Mouse (Mus musculus) ES-E14 (cell line): Measurements from ENCODE around the gene Efna2. TPM values are rescaled to one million over a fixed set of nuclear protein-coding genes. Genes with fewer than 3 reads are reported as not detected.

Source experiments
- DNase-seq: peaks from one replicate; pipeline ENCODE4 v3.0.0-alpha.2; 2013; ENCODE audit warnings: low read depth, low spot score
- H3K27ac ChIP-seq: 2 replicates; pipeline ENCODE4 v1.5.1; 2012; ENCODE audit warnings: low read depth, mild to moderate bottlenecking, low read length, moderate library complexity, mixed read lengths; ENCODE audit not compliant: poor library complexity, insufficient read depth, severe bottlenecking
- H3K36me3 ChIP-seq: 2 replicates; pipeline ENCODE4 v1.6.1; 2012; ENCODE audit warnings: mild to moderate bottlenecking, low read length, moderate library complexity, mixed read lengths; ENCODE audit not compliant: control insufficient read depth, poor library complexity, insufficient read depth, severe bottlenecking
- H3K4me1 ChIP-seq, 2 experiments: fragments of 150-350 bp in 1 of 2; sonication (generic) in 1 of 2; 2 replicates each; pipeline ENCODE4 v1.6.1; 2012; ENCODE audit warnings: low read length in 2 of 2, mild to moderate bottlenecking in 1 of 2, mixed read lengths in 1 of 2; ENCODE audit not compliant: control insufficient read depth in 2 of 2, insufficient read depth in 2 of 2, poor library complexity in 1 of 2
- H3K4me3 ChIP-seq, 2 experiments: fragments of 150-350 bp in 1 of 2; sonication (generic) in 1 of 2; 2 replicates each; pipeline ENCODE4 v1.5.1; 2012; ENCODE audit warnings: low read length in 2 of 2, low read depth in 1 of 2, mild to moderate bottlenecking in 1 of 2, mixed read lengths in 1 of 2; ENCODE audit not compliant: insufficient read depth in 1 of 2, poor library complexity in 1 of 2, severe bottlenecking in 1 of 2
- H3K9ac ChIP-seq: 2 replicates; pipeline ENCODE4 v1.6.1; 2012; ENCODE audit warnings: low read depth, mild to moderate bottlenecking, low read length, mixed read lengths; ENCODE audit not compliant: poor library complexity, insufficient read depth, severe bottlenecking
- H3K9me3 ChIP-seq: fragments of 150-350 bp; sonication (generic); 2 replicates; pipeline ENCODE4 v1.6.1; 2012; ENCODE audit warnings: low read depth, mild to moderate bottlenecking, low read length; ENCODE audit not compliant: control insufficient read depth, insufficient read depth
- CHD2 ChIP-seq: IDR thresholded peaks from 2 replicates; pipeline ENCODE4 v1.6.1; 2014; ENCODE audit warnings: mild to moderate bottlenecking, low read depth, low read length, inconsistent platforms
- HCFC1 ChIP-seq: IDR thresholded peaks from 2 replicates; pipeline ENCODE4 v1.6.1; 2012; ENCODE audit warnings: low read length, inconsistent platforms, borderline replicate concordance; ENCODE audit not compliant: insufficient read depth
- MAFK ChIP-seq: IDR thresholded peaks from 2 replicates; pipeline ENCODE4 v1.6.1; 2014; ENCODE audit warnings: mild to moderate bottlenecking, low read depth, low read length, inconsistent platforms; ENCODE audit not compliant: insufficient read depth
- ZC3H11A ChIP-seq: IDR thresholded peaks from 2 replicates; pipeline ENCODE4 v1.6.1; 2012; ENCODE audit warnings: low read depth, mild to moderate bottlenecking, inconsistent platforms, low read length, borderline replicate concordance
- ZNF384 ChIP-seq: IDR thresholded peaks from 2 replicates; pipeline ENCODE4 v1.6.1; 2012; ENCODE audit warnings: low read depth, low read length, inconsistent platforms
- in situ Hi-C, 2 experiments: fragments of 600-800 bp; cut with MboI; formaldehyde crosslinking; loops; one replicate each; pipeline ENCODE4 v1.15.1; 2025; ENCODE audit warnings: low sequenced_read_pairs in 2 of 2, inconsistent platforms in 1 of 2; ENCODE audit not compliant: unreplicated experiment in 2 of 2
- total RNA-seq: library from RNA; depleted of rRNA; stranded (reverse); fragments of 300-350 nt; gene quantifications from 2 replicates; pipeline ENCODE4 v1.2.3, GENCODE M21; 2012

The Efna2 gene
- total RNA-seq, 1 experiment = 2.7 TPM

DNA sequence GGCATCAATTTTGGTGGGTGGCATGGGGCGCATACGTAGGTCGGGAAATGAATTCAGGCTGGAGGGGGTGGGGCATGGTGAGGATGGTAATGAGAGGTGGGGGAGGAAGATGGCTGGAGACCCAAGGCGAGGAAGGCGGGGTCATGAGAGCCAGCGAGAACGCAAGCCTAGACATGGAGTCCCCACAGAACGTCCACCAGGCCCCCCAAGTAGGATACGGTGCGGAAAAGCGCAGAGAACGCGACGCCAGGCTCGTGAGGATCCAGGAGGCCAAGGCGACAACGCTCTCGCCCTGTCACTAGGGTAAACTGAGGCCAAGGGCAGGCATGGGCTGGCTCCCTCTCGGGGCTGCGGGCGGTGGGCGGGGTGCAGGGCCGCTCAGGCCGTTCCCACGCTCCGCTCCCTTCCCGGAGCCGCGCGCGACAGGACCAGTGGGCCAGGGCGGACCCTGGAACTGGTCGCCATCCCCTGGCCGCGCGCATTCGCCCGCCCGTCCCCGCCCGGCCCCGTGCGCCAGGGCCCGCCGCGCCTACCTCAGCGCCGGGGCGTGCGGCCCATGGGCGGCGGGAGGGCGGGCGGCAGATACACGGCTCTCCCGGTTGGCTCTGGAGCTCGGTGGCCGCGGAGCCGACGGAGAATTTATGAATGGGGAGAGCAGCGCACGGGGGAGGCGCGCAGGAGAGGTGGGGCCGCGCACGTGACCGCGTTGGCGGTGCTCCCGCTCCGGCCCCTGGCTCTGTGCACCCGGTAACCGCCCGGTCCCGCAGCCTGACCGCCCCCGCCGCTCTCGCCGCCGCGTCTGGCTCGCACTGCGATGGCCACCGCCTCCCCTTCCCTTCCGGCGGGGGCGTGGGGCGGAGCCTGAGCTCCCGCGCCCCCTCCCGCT lies 40.5 kb upstream of the Efna2 start, which contains the start of gene Atp5d:
Atp5d (plus strand) TSS at position 80 of the 886 bp plus-strand sequence.
- DNase-seq = no peak
- Histone ChIP-seq H3K9ac (peak within 1 kb of the TSS; percentile 83), H3K9me3 (no peaks in the 10 kb centered on the region), H3K36me3 (peaks cover 23% of the 10 kb centered on the region), H3K27ac (peak within 1 kb of the TSS; percentile 64), H3K4me3 (peak within 1 kb of the TSS; percentile 71 to 97), H3K4me1 (peaks cover 5 to 15% of the 10 kb centered on the region in 2 experiments; a peak in 3 of 4 replicates)
- in situ Hi-C loops = no loop called here
- TF ChIP-seq ZNF384 = no peak
- TF ChIP-seq CHD2 = no peak
- no peak for TF ChIP-seq MAFK
- TF ChIP-seq ZC3H11A = no peak
- 0 out of 2 replicates have a peak, but pooled peaks have one; percentile 17 for TF ChIP-seq HCFC1

- DNase-seq = no peak
- no peaks in the 10 kb centered on the region for H3K9me3 ChIP-seq
- H3K36me3 ChIP-seq = peaks cover 23% of the 10 kb centered on the region
- in situ Hi-C loops = no loop called here
- H3K9ac ChIP-seq = no peak overlapping the region
- TF ChIP-seq CHD2 (no peak), MAFK (no peak), ZNF384 (no peak), HCFC1 (no peak), ZC3H11A (no peak)
- no peak overlapping the region for H3K27ac ChIP-seq
- H3K4me3 ChIP-seq = peak overlapping the region; percentile 71 to 97
- peaks cover 5 to 20% of the 10 kb centered on the region in 2 experiments; a peak in 3 of 4 replicates for H3K4me1 ChIP-seq
Measured at GRCm38 (mm10) chr10:80139439-80139775, 39.9 kb upstream of the Efna2 start.

DNA sequence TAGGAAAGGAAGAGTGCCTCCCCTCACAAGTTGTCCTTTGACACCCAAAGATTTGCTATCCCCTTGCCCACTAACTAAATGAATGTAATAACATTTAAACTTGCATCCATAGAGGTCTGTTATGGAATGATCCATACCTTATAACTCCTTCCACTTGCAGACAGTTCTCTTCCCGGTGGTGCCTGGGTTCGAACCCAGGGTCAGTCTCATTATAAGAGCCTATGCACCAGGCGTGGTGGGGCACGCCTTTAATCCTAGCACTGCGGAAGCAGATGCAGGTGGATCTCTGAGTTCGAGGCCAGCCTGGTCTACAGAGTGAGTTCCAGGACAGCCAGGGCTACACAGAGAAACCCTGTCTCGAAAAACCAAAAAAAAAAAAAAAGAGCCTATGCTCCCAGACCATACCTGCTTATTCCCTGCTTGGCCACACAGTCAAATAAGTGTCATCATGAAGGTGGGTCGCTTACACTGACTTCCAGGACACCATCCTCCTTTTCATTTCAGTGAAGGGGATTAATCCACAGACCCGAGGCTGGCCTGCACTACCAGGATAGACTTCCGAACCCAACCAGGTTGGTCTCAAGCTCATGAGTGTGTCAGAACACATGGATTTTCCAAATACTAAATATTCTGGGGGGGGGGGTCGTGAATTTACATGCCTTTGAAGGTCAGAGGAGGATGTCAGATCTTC lies 39.2 kb upstream of the Efna2 start:
- Histone ChIP-seq H3K36me3 (peaks cover 23% of the 10 kb centered on the region), H3K4me1 (peaks cover 5 to 22% of the 10 kb centered on the region in 2 experiments; a peak in 3 of 4 replicates), H3K27ac (no peak overlapping the region), H3K9ac (no peak overlapping the region), H3K9me3 (no peaks in the 10 kb centered on the region), H3K4me3 (no peak overlapping the region)
- in situ Hi-C loops = no loop called here
- TF ChIP-seq ZNF384 = no peak
- TF ChIP-seq ZC3H11A = no peak
- TF ChIP-seq MAFK = no peak
- TF ChIP-seq CHD2 = no peak
- no peak for TF ChIP-seq HCFC1
- DNase-seq = no peak

GRCm38 (mm10) chr10:80140666-80141035 lies 38.6 kb upstream of the Efna2 start, which contains the start of gene Cbarp:
Gene Cbarp (minus strand): TSS chr10:80140835.
- peak within 1 kb of the TSS; percentile 54; the same call in 1 of the 2 replicates for H3K9ac ChIP-seq
- H3K36me3 ChIP-seq = peaks cover 25% of the 10 kb centered on the region
- H3K4me1 ChIP-seq = peaks cover 5 to 23% of the 10 kb centered on the region in 2 experiments; a peak in 3 of 4 replicates
- in situ Hi-C loops = no loop called here
- DNase-seq = no peak
- H3K27ac ChIP-seq = no peak within 1 kb of the TSS
- H3K4me3 ChIP-seq = peak within 1 kb of the TSS; percentile 49 to 96
- TF ChIP-seq HCFC1 (no peak), ZNF384 (no peak), ZC3H11A (no peak), CHD2 (no peak), MAFK (no peak)
- no peaks in the 10 kb centered on the region for H3K9me3 ChIP-seq
